Mouse (Mus musculus): ENCODE data around the gene Gm10490. TPM values are rescaled to one million over a fixed set of nuclear protein-coding genes. Genes with fewer than 3 reads are reported as not detected.

Gm10490 gene
- total and polyA plus RNA-seq, 3 experiments = not detected

DNA sequence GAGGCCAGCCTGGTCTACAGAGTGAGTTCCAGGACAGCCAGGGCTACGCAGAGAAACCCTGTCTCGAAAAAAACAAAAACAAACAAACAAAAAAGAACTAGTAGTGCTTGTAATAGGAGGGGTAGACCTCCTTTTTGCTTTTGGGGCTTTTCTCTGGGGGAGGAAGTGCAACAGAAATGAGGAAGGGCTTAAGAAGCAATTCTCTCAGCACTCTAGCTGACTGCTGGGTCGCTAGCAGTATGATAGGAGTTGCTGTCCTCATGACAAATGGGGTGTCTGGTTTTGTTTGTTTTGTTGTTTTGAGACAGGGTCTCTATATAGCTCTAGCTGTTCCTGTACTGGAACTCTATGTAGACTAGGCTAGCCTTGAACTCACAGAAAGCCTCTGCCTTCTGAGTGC lies 44.8 kb upstream of the Gm10490 start:
- Histone ChIP-seq H3K27ac (ENCODE audit: insufficient read depth, low read depth) (peak overlapping the region; percentile 98), H3K9me3 (replicated peaks; ENCODE audit: low read length) (no peaks in the 10 kb centered on the region), H3K4me2 (ENCODE audit: insufficient read depth, low read depth, poor library complexity, severe bottlenecking) (peak overlapping the region; percentile 80; the same call in 1 of the 2 replicates), H3K27me3 (replicated peaks) (no peaks in the 10 kb centered on the region), H3K4me1 (ENCODE audit: control insufficient read depth in 1 of 2, insufficient read depth in 2 of 2) (peaks cover 15 to 72% of the 10 kb centered on the region in 2 experiments), H3K4me3 (replicated peaks in 1 of 3; ENCODE audit: low read depth in 2 of 3, low read length in 2 of 3, poor library complexity in 1 of 3) (no peak overlapping the region), H3K79me2 (replicated peaks; ENCODE audit: control insufficient read depth, extremely low read depth, insufficient read depth, poor library complexity, severe bottlenecking) (peaks cover 28% of the 10 kb centered on the region), H3K9ac (ENCODE audit: insufficient read depth, low read depth) (peak overlapping the region; percentile 45; the same call in 1 of the 2 replicates), H3K36me3 (replicated peaks in 1 of 2; ENCODE audit: control insufficient read depth in 1 of 2, insufficient read depth in 1 of 2, low read length in 1 of 2) (peaks cover 6 to 13% of the 10 kb centered on the region in 2 experiments)
- in situ Hi-C loops (cut with MboI; ENCODE audit: low pct_ligation_motif_present, low pct_unique_long_range_greater_than_20kb, low sequenced_read_pairs) = no loop called here
- no peak for TF ChIP-seq JUN (IDR thresholded peaks at IDR 0.05; ENCODE audit: insufficient read depth, low read depth, low read length)
- no peak for TF ChIP-seq CHD1 (IDR thresholded peaks at IDR 0.05; ENCODE audit: low read depth, low read length)
- no peak for TF ChIP-seq TCF12 (IDR thresholded peaks at IDR 0.05; ENCODE audit: low read depth, low read length)
- DNase-seq (ENCODE audit: extremely low read depth) = no peak
- dilution Hi-C loops (cut with MboI; ENCODE audit: extremely low pct_ligation_motif_present, extremely low pct_unique_long_range_greater_than_20kb, low sequenced_read_pairs) = no loop called here

DNA sequence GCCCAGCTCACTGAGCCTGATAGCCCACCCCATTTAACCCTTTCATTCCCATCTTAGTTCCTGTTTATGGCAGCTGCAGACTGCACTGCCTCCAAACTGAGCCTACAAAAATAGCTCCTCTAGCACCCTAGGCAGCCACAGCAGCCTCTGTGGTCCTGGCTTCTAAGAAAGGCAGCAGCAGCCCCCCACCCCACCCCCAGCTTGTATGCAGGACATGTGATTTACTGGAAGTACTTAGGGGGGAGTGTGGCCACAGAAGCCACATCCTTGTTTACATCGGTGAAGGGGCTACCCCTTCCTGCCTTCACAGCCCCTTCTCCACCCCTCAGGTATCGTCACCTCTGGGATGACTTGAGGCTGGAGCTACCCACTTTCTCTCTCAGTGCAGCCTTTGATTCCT lies 44.0 kb upstream of the Gm10490 start:
- in situ Hi-C loops (cut with MboI; ENCODE audit: low pct_ligation_motif_present, low pct_unique_long_range_greater_than_20kb, low sequenced_read_pairs) (no loop called here), dilution Hi-C loops (cut with MboI; ENCODE audit: extremely low pct_ligation_motif_present, extremely low pct_unique_long_range_greater_than_20kb, low sequenced_read_pairs) (no loop called here)
- Histone ChIP-seq H3K4me1 (ENCODE audit: control insufficient read depth in 1 of 2, insufficient read depth in 2 of 2) (peaks cover 13 to 71% of the 10 kb centered on the region in 2 experiments), H3K27ac (ENCODE audit: insufficient read depth, low read depth) (peak overlapping the region; percentile 98), H3K4me3 (replicated peaks in 1 of 3; ENCODE audit: low read depth in 2 of 3, low read length in 2 of 3, poor library complexity in 1 of 3) (no peak overlapping the region), H3K4me2 (ENCODE audit: insufficient read depth, low read depth, poor library complexity, severe bottlenecking) (peak overlapping the region; percentile 80), H3K9me3 (replicated peaks; ENCODE audit: low read length) (no peaks in the 10 kb centered on the region), H3K27me3 (replicated peaks) (no peaks in the 10 kb centered on the region), H3K9ac (ENCODE audit: insufficient read depth, low read depth) (peak overlapping the region; percentile 45; the same call in 1 of the 2 replicates), H3K79me2 (replicated peaks; ENCODE audit: control insufficient read depth, extremely low read depth, insufficient read depth, poor library complexity, severe bottlenecking) (peaks cover 27% of the 10 kb centered on the region), H3K36me3 (replicated peaks in 1 of 2; ENCODE audit: control insufficient read depth in 1 of 2, insufficient read depth in 1 of 2, low read length in 1 of 2) (peaks cover 6 to 11% of the 10 kb centered on the region in 2 experiments)
- DNase-seq (ENCODE audit: extremely low read depth) = peak; percentile 80
- TF ChIP-seq KAT2A (IDR thresholded peaks at IDR 0.05; ENCODE audit: insufficient replicate concordance, low read length) (0 out of 2 replicates have a peak, but pooled peaks have one; percentile 20), PAX5 (IDR thresholded peaks at IDR 0.05; ENCODE audit: low read length) (no peak), RAD21 (IDR thresholded peaks at IDR 0.05; ENCODE audit: low read depth, low read length) (no peak), NRF1 (IDR thresholded peaks at IDR 0.05; ENCODE audit: low read depth, low read length) (no peak), MAX (IDR thresholded peaks at IDR 0.05; ENCODE audit: low read length) (peak; percentile 73), HCFC1 (IDR thresholded peaks at IDR 0.05; ENCODE audit: low read depth, low read length) (no peak), ZNF384 (IDR thresholded peaks at IDR 0.05; ENCODE audit: low read depth, low read length) (no peak), ETS1 (conservative IDR thresholded peaks at IDR 0.05; ENCODE audit: low read depth, low read length) (peak; percentile 86), POLR2A (IDR thresholded peaks at IDR 0.05; ENCODE audit: low read depth, low read length) (no peak), E2F4 (IDR thresholded peaks at IDR 0.05; ENCODE audit: insufficient replicate concordance, low read depth, low read length) (no peak), ZC3H11A (IDR thresholded peaks at IDR 0.05; ENCODE audit: low read depth, low read length) (no peak), USF2 (conservative IDR thresholded peaks at IDR 0.05; ENCODE audit: low read depth, low read length) (peak; percentile 17; the same call in 1 of the 2 replicates), MYC (IDR thresholded peaks at IDR 0.05; ENCODE audit: low read depth, low read length) (no peak), EP300 (IDR thresholded peaks at IDR 0.05; ENCODE audit: low read length) (peak; percentile 80), CTCF (conservative IDR thresholded peaks at IDR 0.05 in 1 of 2, IDR thresholded peaks at IDR 0.05 in 1 of 2; ENCODE audit: low read depth in 2 of 2, low read length in 2 of 2) (no peak), MXI1 (IDR thresholded peaks at IDR 0.05; ENCODE audit: low read depth, low read length) (peak; percentile 54; the same call in 1 of the 2 replicates), CHD2 (IDR thresholded peaks at IDR 0.05; ENCODE audit: low read length) (peak; percentile 87), NELFE (IDR thresholded peaks at IDR 0.05; ENCODE audit: low read depth, low read length) (no peak), BHLHE40 (IDR thresholded peaks at IDR 0.05; ENCODE audit: low read depth, low read length) (peak; percentile 92), POLR2AphosphoS2 (IDR thresholded peaks at IDR 0.05; ENCODE audit: low read depth, low read length) (peak; percentile 40; the same call in 1 of the 2 replicates), IRF4 (IDR thresholded peaks at IDR 0.05; ENCODE audit: low read depth, low read length) (peak; percentile 77), GABPA (IDR thresholded peaks at IDR 0.05; ENCODE audit: insufficient replicate concordance, low read depth, low read length) (no peak), MEF2A (IDR thresholded peaks at IDR 0.05; ENCODE audit: borderline replicate concordance, low read depth, low read length) (peak; percentile 97), SIN3A (IDR thresholded peaks at IDR 0.05; ENCODE audit: low read length) (no peak), ZMIZ1 (IDR thresholded peaks at IDR 0.05; ENCODE audit: low read depth, low read length) (no peak), JUND (conservative IDR thresholded peaks at IDR 0.05; ENCODE audit: low read depth, low read length) (no peak), MAZ (IDR thresholded peaks at IDR 0.05; ENCODE audit: low read depth, low read length) (peak; percentile 96), TBP (conservative IDR thresholded peaks at IDR 0.05; ENCODE audit: low read depth, low read length) (no peak), ELF1 (IDR thresholded peaks at IDR 0.05; ENCODE audit: low read depth, low read length) (peak; percentile 38; the same call in 1 of the 2 replicates), UBTF (IDR thresholded peaks at IDR 0.05; ENCODE audit: low read depth, low read length) (no peak), USF1 (IDR thresholded peaks at IDR 0.05; ENCODE audit: low read depth, low read length) (peak; percentile 65)

Data from CH12.LX (cell line).